Mouse (Mus musculus): ENCODE measurements around the gene Zfp286.

The Zfp286 gene

DNA sequence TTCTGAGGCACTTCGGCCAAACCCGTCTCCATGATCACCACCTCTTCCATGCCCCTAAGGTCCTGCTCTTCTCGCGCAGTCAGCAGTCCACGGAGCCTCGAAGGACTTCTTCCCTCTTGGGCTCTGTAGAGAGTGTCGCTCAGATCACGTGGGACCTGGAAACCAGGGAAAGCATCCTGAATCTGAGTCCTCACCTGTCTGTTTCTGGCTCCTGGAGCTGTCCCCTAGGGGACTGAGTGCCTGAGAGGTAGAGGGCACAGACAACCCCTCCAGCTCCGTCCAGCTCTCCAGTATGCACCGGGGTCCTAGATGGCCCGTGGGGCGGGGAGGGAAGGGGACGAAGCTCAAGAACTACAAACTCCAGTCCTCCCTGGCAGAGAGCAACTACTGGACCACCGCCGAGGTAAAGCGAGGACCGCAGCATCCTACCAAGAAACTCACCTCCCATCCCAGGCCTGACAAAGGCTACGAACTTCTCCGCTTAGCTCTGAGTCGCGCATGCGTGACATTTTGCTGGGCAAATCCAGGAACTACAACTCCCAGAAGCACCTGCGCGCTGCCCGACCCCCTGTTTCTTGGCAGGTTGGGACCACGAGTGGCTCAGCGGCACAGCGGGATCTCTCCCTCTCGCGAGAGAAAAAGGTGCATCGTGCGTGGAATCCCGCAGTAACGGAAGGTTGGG, at the start of gene Zfp286:
Zfp286 (minus strand) TSS at position 528 of the 682 bp plus-strand sequence.
- DNase-seq (ENCODE audit: low read depth) = no peak

DNA sequence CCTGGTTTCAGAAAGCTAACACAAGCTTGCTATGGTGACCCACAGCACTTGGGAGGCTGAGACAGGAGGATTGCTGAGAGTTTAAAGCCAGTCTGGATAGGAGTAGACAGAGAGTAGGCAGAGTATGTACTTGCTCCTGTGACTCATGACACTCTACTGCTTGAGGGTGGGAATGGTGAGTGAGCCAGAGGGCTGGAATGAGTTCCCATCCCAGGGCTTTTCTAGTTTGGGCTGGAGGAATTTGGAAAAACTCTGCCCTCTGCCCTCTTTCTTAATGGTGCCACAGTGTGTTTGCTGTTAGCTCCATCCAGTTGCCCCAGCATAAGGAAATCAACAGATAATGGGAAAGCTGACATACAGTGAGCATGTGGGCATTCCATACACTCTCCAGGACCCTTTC, 42.6 kb upstream of the Zfp286 start:
- no peak for DNase-seq (ENCODE audit: low read depth)

DNA sequence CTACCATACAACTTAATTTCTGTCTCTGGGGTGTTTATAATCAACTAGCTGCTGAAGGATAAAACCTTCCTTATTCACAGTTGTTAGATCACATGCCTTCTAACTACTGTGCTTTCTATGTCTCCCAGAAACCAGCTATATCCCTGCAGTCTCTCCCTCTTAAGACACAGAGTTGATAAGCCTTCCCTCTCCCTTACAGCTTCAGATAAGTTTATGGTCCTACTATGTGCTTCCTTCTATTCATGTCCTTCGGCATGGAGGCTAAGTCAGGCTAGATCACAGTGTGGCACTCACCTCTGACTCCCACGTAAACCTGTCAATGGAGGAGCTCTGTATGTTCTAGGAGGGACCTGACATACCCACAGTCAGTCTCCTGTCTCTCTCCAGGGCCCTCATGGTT, 41.1 kb upstream of the Zfp286 start:
- DNase-seq (ENCODE audit: low read depth) = no peak

DNA sequence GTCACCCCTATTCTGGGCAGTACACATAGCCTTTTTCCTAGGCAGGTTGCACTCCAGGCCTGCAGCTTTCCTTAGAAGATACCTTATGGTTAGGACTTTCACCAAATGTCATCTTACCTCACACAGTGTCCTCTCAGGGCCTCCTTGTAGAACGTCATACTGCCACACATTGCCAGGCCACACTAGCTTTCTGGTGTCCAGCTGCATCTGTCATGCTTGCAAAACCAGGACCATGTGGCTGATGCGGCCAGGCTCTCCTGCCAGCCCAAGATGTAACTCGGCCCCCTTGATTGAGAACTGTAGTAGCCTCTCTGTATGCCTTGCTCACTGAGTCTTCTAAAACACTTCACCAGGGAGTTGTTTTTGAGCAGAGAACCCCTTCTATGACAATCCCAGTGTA, 38.6 kb upstream of the Zfp286 start:
- no peak for DNase-seq (ENCODE audit: low read depth)

DNA sequence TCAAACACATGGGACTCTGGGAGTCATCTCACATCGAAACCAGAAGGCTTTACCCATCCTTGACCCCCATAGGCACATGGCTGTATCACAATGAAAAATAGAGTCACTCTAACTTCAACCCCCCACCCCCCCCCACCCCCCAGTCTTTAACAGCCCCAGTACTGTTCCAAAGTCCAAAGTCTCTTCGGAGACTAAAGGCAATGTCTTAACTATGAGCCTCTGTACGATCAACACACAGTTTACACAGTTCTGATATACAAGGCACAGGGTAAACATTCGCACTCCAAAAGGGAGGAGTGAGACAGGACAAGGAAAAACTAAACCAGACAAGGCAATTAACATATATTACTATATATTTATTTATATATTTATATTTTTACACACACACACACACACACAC, 37.9 kb upstream of the Zfp286 start:
- no peak for DNase-seq (ENCODE audit: low read depth)

DNA sequence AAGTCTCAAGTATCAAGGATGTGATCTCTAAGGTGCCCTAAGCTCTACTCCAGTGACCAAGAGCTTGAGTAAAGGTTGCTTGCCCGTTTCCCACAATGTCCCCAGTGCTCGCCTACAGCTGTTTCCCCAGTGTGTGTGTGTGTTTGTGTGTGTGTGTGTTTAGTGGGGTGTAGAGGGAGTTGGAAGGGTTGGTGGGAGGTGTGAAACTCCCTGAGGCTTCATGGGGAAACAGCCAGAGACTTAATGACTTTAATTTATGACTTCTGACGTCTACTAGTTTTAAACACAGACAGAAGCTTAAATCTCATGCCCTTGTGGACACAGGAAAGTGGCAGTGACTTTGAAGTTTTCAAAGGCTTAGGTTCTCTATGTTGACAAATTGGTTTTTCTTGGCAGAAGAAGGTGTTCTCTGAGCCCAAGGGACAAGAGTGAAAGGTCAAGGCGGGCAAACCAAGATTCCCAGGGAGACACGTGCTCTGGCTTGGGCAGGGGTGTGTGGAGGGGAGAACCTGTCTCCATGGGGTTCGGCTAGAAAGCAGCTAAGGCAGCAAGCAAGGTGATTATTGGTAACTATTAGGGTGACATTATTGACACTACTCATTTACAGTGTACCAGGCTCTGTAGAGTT, 37.0 kb upstream of the Zfp286 start:
- no peak for DNase-seq (ENCODE audit: low read depth)

DNA sequence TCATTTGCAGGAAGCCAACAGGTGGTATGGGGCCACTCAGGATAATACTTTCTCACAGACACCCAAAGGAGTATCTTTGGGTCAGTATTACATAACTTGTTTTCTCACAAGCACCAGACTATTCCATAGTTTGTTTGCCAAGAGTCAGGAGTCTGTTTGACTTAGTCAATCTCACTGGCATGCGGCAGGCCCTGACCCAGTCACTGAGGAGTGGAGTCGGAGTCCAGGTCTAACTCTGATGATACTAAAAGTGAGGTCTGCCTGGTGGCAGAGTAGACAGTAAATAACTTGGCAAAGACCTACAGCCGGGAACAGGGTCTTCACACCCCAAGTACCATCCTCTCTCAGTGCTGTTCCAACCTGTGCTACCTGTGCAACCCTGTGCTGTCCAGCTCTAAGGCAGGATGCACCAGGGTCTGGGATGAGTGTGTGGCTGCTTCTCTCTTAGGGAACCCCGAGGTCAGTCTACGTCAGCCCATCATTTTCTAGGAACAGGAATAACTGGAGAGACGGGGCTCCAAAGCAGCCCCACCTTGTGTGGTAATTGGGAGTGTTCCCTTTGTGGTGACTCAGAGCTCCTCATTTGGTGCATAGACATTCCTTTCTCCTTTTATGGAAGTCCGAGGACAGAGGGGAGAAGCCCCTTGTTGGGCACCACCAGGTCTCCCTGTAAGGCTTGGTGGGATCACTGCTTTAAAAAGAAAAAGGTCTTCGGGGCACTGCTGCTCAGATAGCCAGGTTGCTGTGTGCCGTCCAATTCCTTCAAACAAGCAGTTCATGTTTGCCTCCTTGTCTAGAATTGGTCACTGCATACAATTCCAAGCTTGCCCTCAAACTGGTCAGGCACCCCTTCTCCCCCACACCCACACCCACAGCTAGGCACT, 36.2 kb upstream of the Zfp286 start:
- no peak for DNase-seq (ENCODE audit: low read depth)

DNA sequence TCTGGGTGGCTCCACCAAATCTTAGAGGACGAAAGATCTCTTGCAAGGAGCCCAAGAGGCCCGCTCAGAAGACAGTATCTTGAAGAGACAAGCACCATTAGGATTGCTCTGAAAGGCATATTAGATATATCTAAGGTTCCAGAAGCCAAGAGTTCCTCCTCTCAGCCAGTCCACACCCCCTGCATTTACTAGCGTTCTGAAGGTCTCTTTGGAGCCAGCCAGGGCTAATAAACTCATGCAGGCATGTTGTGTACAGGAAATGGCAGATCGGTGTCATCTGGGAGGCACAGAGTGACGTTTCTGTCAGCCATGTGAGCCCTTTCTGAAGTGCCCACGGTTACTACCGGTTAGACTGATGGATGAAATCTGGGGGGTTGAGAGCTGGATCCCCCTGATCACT, 34.9 kb upstream of the Zfp286 start:
- no peak for DNase-seq (ENCODE audit: low read depth)

DNA sequence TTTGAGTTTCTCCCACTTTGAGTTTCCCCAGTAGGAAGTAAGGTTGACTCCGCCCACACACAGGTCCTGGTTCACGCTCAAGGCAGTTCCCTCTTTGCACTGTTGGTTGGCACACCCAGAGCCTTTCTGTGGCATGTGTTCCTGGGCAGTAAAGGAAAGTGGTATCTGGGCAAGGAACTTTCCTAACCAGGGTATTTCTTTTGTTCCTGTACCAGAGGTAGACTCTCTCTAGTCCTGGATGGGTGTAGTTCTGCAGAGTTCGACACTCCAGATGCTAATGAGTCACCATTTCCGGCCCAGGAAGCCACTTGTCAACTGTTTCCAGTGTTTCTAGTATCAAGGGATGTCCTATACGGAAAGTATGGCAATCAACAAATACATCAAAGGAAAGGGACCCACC, 32.6 kb upstream of the Zfp286 start:
- DNase-seq (ENCODE audit: low read depth) = peak; percentile 92

DNA sequence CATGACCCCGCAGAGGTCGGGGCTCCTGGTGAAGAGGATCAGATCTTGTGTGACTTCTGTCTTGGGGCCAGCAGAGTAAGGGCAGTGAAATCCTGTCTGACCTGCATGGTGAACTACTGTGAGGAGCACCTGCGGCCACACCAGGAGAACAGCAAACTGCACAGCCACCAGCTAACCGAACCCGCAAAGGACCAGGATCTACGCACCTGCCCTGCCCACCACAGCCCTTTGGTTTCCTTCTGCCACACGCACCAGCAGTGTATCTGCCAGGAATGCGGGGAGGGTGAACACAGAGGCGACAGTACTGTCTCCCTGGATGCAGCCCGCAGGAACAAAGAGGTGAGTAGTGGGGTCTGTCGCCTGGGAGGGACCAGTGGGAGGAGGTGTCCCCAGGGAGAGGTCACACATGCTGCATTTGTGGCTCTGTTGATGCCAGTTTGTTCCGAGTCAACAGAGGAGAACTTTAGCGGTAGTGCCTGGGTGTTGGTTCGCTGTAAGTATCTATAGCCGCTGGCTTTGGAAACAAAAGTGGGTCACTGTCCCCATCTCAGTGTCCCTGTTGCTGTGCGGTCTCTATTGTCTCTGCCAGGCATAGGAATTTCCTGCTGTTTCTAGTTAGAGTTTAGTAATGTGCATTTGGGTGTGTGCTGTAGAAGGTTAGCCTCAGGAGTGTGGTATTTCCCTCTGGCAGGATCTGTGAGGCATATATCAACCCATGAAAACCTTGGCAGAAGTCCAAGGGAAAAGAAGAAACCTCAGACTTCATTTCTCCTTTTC, 31.6 kb upstream of the Zfp286 start:
- peak; percentile 78 for DNase-seq (ENCODE audit: low read depth)

DNA sequence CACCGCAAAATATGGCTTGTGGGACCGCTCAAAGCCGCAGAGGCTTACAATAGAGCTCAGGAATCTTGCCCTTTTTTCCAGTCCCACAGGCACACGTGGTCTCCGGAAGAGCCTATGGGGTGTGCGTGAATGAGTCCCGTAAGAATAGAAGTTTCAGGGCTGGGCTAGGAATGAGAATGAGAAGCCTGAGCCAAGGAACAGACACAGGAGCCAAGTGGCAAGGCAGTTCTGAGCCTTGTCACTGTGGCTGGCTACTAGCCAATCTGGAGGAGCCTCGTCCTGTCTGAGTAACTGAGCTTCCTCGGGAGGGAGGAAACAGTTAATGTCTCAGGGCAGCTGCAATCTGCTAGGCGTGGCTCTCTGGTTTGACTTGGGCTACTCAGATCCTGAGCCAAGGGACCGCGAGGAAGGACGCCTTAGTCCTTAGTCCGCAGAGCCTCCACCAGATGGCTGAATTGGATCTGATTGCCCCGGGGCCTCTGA, 30.8 kb upstream of the Zfp286 start, which contains the start of gene Trim16:
Trim16 (plus strand) TSS at position 173 of the 483 bp plus-strand sequence.
- peak; percentile 99 for DNase-seq (ENCODE audit: low read depth)

DNA sequence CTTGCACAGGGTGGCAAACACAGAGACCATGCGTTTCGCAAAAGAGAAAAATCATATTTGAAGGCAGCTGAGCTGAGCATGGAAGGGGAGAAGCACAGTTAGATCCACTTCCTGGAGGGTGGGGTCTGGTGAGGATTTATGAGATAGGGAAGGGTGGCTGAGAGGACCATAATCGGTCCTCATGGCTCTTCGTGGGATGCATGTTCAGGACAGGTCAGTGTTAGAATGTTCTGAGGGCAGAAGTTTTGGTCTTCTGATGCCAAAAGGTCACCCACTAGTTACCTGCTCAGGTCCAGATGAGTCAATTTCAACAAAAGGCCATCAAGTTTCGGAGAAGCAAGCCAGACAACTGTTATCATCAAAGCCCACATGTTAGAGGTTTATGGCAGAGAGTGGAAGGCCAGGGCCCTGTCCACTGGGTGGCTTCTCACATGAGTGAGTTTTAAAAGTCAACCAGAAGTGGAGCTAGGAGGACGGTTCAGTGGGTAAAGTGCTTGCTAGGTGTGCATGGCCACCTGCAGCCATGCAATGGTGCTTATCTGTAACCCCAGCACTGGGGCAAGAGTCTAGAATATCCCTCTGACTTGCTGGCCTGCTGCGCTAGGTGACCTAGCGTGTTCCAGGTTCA, 29.9 kb upstream of the Zfp286 start:
- peak; percentile 56 for DNase-seq (ENCODE audit: low read depth)

DNA sequence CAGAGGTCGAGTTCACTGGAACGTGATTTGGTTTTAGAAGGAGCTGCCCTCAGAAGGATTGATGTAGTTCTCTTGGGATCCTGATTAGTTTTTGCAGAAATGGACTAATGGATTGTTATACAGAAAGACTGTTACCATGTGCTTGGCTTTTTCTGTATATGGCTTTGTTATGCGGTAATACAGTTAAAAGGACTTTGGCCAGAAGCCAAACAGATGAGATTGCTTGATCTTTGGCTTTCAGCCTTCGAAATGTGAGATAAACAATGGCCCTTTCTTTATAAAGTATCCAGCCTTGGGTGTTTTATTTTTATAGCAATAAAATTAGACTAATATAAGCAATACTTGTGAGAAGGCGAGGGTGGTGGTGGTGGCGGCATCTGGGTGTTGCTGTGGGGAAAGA, 27.3 kb upstream of the Zfp286 start:
- DNase-seq (ENCODE audit: low read depth) = peak; percentile 48

DNA sequence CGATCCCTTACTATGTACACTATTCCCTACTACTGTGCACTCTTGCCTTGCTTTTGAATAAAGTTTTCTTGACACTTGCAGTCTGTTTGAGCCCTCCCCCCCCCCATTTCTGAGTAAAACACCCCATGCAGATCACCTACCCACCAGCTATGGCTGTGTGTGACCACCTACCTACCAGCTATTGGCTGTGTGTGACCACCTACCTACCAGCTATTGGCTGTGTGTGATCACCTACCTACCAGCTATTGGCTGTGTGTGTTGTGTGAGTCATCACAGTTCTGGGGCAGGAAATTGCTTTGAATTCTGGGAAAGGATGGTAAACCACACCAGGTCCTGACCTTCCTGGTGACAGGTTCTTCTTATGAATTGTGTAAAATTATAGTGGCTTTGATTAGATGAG, 26.2 kb upstream of the Zfp286 start:
- peak; percentile 95 for DNase-seq (ENCODE audit: low read depth)

DNA sequence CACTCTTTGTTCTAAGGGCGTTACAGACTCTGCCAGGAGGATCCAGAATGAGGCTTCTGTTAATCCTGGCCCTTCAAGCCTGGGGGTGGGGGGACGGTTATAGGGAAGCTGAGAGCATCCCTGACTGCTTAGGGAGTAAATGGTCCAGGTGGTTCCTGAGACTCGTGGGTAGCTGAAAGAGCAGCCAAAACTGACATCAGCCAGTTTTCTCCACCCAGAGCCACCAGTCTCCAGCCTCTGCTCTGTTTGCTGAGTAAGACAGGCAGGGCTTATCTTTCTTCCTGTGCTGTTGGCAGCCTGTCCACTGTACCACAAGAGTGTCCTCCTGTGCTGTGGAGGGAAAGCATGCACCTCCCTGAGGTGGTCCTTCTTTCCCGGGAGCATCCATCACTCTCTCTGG, 25.4 kb upstream of the Zfp286 start:
- DNase-seq (ENCODE audit: low read depth) = peak; percentile 88

DNA sequence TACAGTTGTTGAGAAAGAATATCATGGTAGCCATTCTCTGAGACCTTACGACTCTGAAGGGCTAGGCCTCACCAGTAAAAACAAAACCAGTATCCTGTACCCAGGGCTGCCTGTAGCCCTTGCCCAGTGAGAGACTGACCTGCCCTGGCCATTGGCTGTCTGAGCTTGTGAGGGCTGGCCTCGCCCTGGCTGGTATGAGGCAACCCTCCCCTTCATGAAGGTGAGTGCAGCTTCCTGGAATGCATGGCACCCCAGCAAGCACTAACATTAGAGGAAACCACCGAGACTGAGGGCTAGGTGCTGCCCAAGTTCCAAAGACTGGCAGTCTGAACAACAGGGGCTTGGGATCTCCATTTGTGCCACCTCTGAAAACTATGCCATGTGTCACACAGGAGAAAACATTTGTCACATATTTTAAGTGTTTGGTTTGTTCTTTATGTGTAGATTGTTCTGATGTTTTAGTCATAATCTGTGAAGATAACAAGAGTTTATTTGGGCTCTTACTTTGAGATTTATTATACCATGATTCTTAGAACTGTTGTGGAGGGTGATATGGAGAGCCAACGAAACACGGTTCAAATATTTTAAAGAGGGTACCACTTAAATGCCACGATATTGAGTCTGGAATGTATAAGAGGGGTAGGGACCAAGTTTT, 24.8 kb upstream of the Zfp286 start:
- peak; percentile 46 for DNase-seq (ENCODE audit: low read depth)

DNA sequence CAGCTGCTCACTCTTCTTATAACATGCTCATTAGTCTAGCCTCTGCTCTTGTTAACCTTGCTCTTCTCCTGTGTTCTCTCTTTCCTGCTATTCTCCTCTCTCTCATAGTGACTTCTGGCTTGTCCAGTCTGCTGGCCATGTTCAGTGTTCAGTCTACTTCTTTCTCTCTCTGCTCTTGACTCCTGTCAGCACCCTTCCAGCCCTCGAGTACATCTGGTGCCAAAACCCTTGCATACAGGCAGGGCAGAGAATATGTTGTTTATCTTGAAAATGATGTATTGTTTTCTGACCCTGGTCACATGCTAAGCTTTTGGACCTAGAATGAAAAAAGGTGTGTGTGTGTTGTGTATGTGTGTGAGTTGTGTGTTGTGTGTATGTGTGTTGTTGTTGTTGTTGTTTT, 24.2 kb upstream of the Zfp286 start:
- DNase-seq (ENCODE audit: low read depth) = no peak

DNA sequence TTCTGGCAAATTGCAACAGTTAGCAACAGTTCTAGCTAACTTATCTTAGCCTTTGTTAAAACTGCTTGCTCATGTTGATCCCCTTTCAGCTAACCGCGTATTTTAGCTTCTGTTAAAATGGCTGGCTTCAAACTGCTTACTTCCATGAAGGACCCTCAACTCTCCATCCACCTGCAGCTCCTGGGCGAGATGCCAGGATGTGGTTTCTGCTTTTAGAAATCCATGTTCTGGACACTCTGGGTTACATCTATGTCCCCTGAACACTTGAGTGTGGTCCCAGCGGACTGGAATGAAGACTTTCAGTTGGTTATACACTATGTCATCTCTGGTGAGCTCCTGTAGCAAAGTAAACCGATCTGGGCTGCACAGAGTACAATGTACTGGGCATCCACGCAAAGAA, 23.0 kb upstream of the Zfp286 start:
- DNase-seq (ENCODE audit: low read depth) = peak; percentile 23

DNA sequence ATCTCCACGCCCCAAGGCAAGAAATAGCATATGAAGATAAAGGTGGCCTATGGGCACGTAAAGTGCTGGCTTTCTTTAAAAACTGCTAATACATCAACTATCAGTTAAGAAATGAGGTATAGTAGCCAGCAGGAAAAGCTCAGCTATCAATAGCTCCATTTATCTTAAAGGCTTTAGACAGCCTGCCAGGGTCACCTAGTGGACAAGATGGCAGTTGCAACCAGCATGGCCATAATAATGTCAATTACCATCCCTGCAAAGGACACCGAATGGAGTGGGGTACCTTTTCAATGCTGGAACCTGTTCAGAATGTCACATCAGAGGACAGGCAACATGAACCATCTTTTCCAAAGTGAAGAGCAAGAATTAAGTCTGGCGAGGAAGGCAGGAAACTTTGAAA, 19.9 kb upstream of the Zfp286 start:
- peak; percentile 56 for DNase-seq (ENCODE audit: low read depth)

DNA sequence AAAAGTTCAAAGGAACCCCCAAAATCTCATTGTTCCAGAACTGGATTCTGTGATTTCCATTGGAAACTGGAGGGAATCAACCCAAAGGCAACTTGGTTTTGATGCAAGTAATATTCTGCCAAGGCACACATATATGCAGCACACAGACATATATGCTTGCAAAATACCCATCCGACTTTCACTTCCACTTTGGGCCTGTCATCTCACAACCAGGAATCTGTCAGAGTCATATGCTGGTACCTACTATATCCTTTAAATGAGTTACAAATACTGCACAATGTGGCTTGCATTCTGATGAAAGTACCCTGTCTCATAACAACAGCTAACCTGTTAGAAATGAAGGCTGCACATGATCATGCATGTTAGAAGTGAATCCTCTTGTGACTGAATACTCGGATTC, 18.7 kb upstream of the Zfp286 start:
- DNase-seq (ENCODE audit: low read depth) = no peak

DNA sequence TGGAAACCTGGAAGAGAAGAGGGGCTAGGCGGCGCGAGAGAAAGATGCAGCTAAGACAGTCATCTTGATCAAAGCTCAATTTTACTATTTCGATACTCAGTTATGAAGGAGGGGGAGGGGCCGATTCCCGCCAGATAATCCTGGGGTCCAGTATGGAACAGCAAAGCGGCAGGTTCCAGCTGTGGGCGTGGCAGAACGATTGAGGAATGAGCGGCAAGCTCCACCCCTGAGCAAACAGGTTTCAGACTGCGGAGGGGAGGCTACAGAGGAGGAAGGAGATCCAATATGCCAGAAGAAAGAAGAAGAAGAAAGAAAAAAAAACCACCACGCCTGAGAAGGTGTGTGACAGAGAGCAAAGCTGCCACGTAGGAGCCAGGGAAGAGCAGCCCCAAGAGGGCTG, 14.9 kb upstream of the Zfp286 start:
- no peak for DNase-seq (ENCODE audit: low read depth)

Data from 416B (cell line).